7 mouse cellular contexts compared by ENCODE assay signal in genomic region chr12:79715506-79716345, GRCm38 (mm10).
A peak's percentile ranks its signal among the peaks of the same experiment; 100 is the strongest.
DNase-seq lines count a peak whose midpoint lies in the region; ATAC-seq lines count a peak whose summit lies in the region.

No protein-coding gene starts in this region.

- no peak overlapping the region for H3K4me2 ChIP-seq in hindbrain, embryonic 11.5 days (replicated peaks; ENCODE audit: low read depth, low read length)

- no peaks in the 10 kb centered on the region for H3K9me3 ChIP-seq in hindbrain, embryonic 11.5 days (ENCODE audit: control insufficient read depth, low read length)

- no peaks in the 10 kb centered on the region for H3K36me3 ChIP-seq in hindbrain, embryonic 11.5 days (ENCODE audit: control insufficient read depth, insufficient read depth, low read length)

- 21% methylated on average over 12 of the region's 12 CpGs for WGBS in hindbrain, embryonic 11.5 days

- H3K9ac ChIP-seq in hindbrain, embryonic 11.5 days (ENCODE audit: low read depth, low read length) = peak overlapping the region; percentile 7; the same call in 1 of the 2 replicates

- H3K4me1 ChIP-seq in hindbrain, embryonic 11.5 days (replicated peaks; ENCODE audit: control insufficient read depth, insufficient read depth, low read length) = peaks cover 7% of the 10 kb centered on the region

- H3K27ac ChIP-seq in hindbrain, embryonic 11.5 days (ENCODE audit: low read depth, low read length) = peak overlapping the region; percentile 77

- H3K4me3 ChIP-seq in hindbrain, embryonic 11.5 days (ENCODE audit: low read depth, low read length) = no peak overlapping the region

- peak; percentile 7 to 17 for DNase-seq in right cerebral cortex, postnatal 36 days (ENCODE audit: low spot score in 2 of 2)
- DNase-seq in right cerebral cortex, postnatal 14 days = no peak
- DNase-seq in hindbrain, embryonic 11.5 days (ENCODE audit: low spot score) = peak; percentile 41
- peak; percentile 31 for DNase-seq in lung, postnatal 25 days (ENCODE audit: low spot score)
- peak; percentile 27 for DNase-seq in urinary bladder, postnatal 25 days (ENCODE audit: low spot score)
- no peak for DNase-seq in spleen, adult 18-20 months
- no peak for DNase-seq in adrenal gland, adult (ENCODE audit: inconsistent age in 2 of 2, low spot score in 1 of 2)

- no peak for ATAC-seq in hindbrain, embryonic 11.5 days (ENCODE audit: low FRiP score)

- H3K27me3 ChIP-seq in hindbrain, embryonic 11.5 days (ENCODE audit: control insufficient read depth, insufficient read depth, low read length) = no peaks in the 10 kb centered on the region

Comparison
In these comparisons a context has a peak if more than half of its experiments do, and no peak if none do; other contexts are left out.
1. DNase-seq: peak in right cerebral cortex, postnatal 36 days (2 of 2), hindbrain, embryonic 11.5 days (single experiment), lung, postnatal 25 days (single experiment) and urinary bladder, postnatal 25 days (single experiment); none in right cerebral cortex, postnatal 14 days (single experiment), spleen, adult 18-20 months (0 of 2) and adrenal gland, adult (0 of 2).